Mouse (Mus musculus): Measurements from ENCODE around the gene Cmtm1.

- TF ChIP-seq POLR2A (IDR thresholded peaks at IDR 0.05; ENCODE audit: control insufficient read depth, low read depth, low read length) (no peak), CTCF (IDR thresholded peaks at IDR 0.05; ENCODE audit: control insufficient read depth, insufficient read depth, insufficient replicate concordance, low read depth, low read length) (no peak)
These were observed 23.8 kb upstream of the Cmtm1 start for GRCm38 (mm10) chr8:104333786-104334185.
